Mouse (Mus musculus) kidney, adult 11 months (tissue): Measurements from ENCODE around the gene Tmem120b.

Source experiments
- DNase-seq: peaks from one replicate; pipeline ENCODE4 v3.0.0; 2022

Tmem120b gene

GRCm38 (mm10) chr5:123162942-123163341 is 94.7 kb downstream of the Tmem120b start:
- no peak for DNase-seq

GRCm38 (mm10) chr5:123166437-123166836 is 98.2 kb downstream of the Tmem120b start:
- no peak for DNase-seq
